Mouse (Mus musculus) right cerebral cortex, postnatal 25 days (tissue): Measurements from ENCODE around the gene Pias4.
"Not testable (repeated sequence)": the region's sequence is repeated elsewhere in the genome, so short reads cannot be mapped to it uniquely, and the experiment has no call there.

Experiments
- DNase-seq: peaks from one replicate; pipeline ENCODE4 v3.0.0; 2022

The Pias4 gene

GRCm38 (mm10) chr10:81167200-81168086, at the start of gene Pias4:
Gene Pias4 (minus strand): TSS chr10:81167923.
- DNase-seq = peak; percentile 100

DNA sequence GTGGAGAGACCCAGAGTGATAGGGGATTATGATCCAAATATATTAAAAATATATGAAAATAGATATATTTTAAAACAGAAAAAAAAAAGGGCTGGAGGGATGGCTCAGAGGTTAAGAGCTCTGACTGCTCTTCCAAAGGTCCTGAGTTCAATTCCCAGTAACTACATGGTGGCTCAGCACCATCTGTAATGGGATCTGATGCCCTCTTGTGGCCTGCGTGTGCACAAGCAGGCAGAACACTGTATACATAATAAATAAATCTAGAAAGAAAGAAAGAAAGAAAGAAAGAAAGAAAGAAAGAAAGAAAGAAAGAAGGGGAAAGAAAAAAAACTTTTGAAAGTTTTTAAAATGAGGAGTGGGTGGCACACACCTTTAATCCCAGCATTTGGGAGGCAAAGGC, 49.5 kb upstream of the Pias4 start:
- DNase-seq = not testable (repeated sequence)

- DNase-seq = no peak
Observed at GRCm38 (mm10) chr10:81216810-81217209, 49.1 kb upstream of the Pias4 start.

- no peak for DNase-seq
Observed at GRCm38 (mm10) chr10:81216260-81216659, 48.5 kb upstream of the Pias4 start.

DNA sequence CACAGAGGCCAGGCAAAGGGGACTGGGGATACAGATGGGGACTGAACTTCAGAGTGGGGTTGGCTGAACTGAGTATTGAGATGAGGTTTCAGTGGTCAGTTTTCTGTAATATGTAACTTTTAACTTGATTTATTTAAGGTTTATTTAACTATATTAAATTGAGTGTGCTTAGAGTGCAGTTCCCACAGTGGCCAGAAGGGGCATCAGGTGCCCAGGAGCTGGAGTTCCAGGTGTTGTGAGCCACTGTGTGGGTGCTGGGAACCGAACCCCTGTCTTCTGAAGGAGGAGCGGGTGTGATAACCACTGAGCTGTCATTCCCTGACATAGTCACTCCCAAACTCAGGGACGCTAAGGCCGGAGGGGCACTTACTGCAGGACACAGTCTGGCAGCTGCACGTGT, 42.4 kb upstream of the Pias4 start:
- DNase-seq = no peak

- no peak for DNase-seq
Observed at GRCm38 (mm10) chr10:81204137-81204536, 36.4 kb upstream of the Pias4 start.

- DNase-seq = no peak
Observed at GRCm38 (mm10) chr10:81202978-81203720, 35.4 kb upstream of the Pias4 start.

GRCm38 (mm10) chr10:81201807-81202758, 34.4 kb upstream of the Pias4 start, which contains the start of gene Nmrk2:
Gene Nmrk2 (minus strand): TSS chr10:81202051.
- no peak for DNase-seq

GRCm38 (mm10) chr10:81200605-81201287, 33.0 kb upstream of the Pias4 start:
- no peak for DNase-seq

GRCm38 (mm10) chr10:81200141-81200540, 32.4 kb upstream of the Pias4 start:
- DNase-seq = no peak

DNA sequence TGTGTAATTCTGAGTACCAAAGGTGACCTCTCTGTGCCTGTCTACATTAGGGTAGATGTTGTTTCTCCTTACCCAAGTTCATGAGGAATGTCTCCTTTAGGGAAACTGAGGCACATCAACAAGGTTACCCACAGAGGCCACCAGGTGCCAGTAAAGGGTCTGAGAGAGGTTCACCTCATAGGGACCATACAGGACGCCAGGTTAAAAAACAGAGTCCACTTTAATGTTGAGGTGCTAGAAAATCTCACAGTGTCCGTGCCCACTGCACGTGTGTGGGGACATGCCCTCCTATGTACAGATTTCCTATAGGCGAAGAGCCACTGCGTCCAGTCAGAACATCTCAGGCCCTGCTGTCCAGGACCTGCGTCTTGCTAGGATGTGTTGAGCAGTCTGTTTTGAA, 31.3 kb upstream of the Pias4 start:
- DNase-seq = no peak

DNA sequence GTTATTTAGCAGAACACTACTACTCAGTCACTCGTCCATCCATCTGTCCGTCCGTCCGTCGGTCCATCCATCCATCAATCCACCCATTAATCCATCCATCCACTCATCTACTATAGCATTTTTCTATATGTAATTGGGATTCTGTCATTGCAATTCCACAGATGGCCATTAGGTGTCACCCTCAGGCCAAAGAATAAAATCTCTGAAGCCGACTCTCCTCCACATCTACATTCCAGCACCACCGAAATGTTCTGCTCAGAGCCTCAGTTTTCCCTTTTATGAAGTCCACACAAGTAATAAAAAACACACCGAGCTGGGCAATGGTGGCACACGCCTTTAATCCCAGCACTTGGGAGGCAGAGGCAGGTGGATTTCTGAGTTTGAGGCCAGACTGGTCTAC, 30.5 kb upstream of the Pias4 start:
- DNase-seq = no peak

- no peak for DNase-seq
Observed at GRCm38 (mm10) chr10:81197305-81197704, 29.6 kb upstream of the Pias4 start.

DNA sequence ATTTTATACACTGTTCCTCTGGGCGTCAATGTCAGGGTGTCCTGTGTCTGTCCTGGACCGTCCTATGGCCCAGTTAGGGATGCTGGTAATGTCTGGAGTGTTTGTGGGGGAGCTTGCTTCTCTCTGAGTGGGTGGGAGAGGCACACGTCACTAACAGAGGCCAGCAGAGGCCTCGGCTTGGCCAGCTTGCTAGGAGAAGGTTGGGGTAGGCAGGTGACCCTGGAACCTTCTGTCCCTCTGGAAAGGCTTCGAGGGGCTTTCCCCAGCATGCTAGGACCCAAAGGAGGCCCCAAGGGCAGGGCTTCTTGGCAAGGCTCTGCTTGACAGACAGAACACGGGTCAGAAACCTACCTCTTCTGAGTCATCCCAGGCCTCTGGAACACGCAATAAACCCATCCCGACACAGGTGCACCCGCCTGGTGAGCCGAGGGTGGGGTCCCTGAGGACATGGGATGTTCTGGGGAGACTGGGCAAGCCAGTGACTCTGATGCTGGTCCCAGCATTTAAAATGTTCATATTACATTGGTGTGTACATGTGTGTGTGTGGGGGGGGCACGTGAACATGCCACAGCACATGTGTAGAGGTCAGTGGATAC, 28.8 kb upstream of the Pias4 start:
- no peak for DNase-seq

- DNase-seq = no peak
Observed at GRCm38 (mm10) chr10:81195300-81195699, 27.6 kb upstream of the Pias4 start.

DNA sequence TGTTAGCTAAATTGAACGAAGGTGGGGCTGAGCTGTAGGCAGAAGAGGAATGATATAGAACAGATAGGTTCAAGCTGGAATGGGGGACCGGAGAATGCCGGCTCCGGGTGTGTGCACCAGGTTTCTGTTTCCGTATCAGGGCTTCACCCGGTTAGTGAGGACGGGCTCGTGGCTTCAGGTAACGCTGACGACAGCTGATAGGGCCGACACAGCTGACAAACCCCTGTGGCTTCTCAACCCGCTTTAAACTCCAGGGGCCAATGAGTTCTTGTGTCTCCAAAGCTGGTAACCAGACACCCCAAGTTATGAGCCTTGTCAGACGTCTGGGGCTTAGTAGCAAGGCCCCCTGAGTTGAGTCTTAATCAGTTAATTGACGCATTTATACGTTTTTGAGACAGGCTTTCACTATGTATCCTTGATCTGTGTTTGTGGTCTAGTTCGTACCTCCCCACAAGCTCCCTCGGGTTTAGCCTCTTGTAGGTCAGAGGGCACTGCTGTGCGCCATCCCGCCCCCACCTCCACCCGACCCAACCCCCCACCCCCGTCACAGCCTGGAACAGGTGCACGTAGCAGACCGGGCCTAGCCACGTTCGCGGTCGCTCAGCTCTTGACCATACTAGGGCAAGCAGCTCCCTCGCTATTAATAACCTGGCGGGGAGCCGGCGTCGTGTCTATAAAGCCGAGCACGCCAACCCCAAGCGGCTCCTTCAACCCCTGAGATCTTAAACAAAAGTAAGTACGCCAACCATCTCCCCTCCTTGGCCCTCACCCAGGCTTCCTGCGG, 26.5 kb upstream of the Pias4 start:
- DNase-seq = no peak

- DNase-seq = no peak
Observed at GRCm38 (mm10) chr10:81192968-81193501, 25.3 kb upstream of the Pias4 start.

GRCm38 (mm10) chr10:81192270-81192967, 24.7 kb upstream of the Pias4 start:
- peak; percentile 93 for DNase-seq

GRCm38 (mm10) chr10:81191342-81191982, 23.7 kb upstream of the Pias4 start:
- no peak for DNase-seq
